Mouse (Mus musculus): ENCODE data around the gene Vangl1. TPM values are rescaled to one million over a fixed set of nuclear protein-coding genes. Genes with fewer than 3 reads are reported as not detected.

Vangl1 gene
- polyA plus RNA-seq, 1 experiment from 2014 or later: 22.8 TPM

- H3K27me3 ChIP-seq (ENCODE audit: insufficient read depth, low read length): no peaks in the 10 kb centered on the region
- H3K27ac ChIP-seq (ENCODE audit: low read depth): no peak overlapping the region
- ATAC-seq (no peak), DNase-seq (no peak)
- H3K4me1 ChIP-seq (ENCODE audit: insufficient read depth): no peaks in the 10 kb centered on the region
- 67% methylated on average over 8 of the region's 8 CpGs for WGBS (ENCODE audit: insufficient replicate concordance)
- H3K4me3 ChIP-seq (ENCODE audit: low read depth, low read length): no peak overlapping the region
- TF ChIP-seq EP300 (IDR thresholded peaks at IDR 0.05; ENCODE audit: low read depth): no peak
- no peak for TF ChIP-seq CTCF (IDR thresholded peaks at IDR 0.05; ENCODE audit: low read depth)
- no peaks in the 10 kb centered on the region for H3K36me3 ChIP-seq (replicated peaks; ENCODE audit: insufficient read depth, low read length)
- H3K9me3 ChIP-seq (ENCODE audit: low read length): no peaks in the 10 kb centered on the region
- H3K4me2 ChIP-seq (ENCODE audit: low read depth, low read length): no peak overlapping the region
- H3K9ac ChIP-seq (replicated peaks): no peak overlapping the region
These were observed 30.2 kb downstream of the Vangl1 start for GRCm38 (mm10) chr3:102174118-102174865.

GRCm38 (mm10) chr3:102169197-102169905 lies 35.1 kb downstream of the Vangl1 start:
- Histone ChIP-seq H3K4me2 (ENCODE audit: low read depth, low read length) (no peak overlapping the region), H3K27ac (ENCODE audit: low read depth) (no peak overlapping the region), H3K36me3 (replicated peaks; ENCODE audit: insufficient read depth, low read length) (no peaks in the 10 kb centered on the region), H3K4me3 (ENCODE audit: low read depth, low read length) (no peak overlapping the region), H3K9me3 (ENCODE audit: low read length) (no peaks in the 10 kb centered on the region), H3K4me1 (ENCODE audit: insufficient read depth) (peaks cover 12% of the 10 kb centered on the region), H3K9ac (replicated peaks) (no peak overlapping the region), H3K27me3 (ENCODE audit: insufficient read depth, low read length) (no peaks in the 10 kb centered on the region)
- DNase-seq (peak; percentile 67), ATAC-seq (no peak)
- WGBS (ENCODE audit: insufficient replicate concordance): 76% methylated on average over 13 of the region's 13 CpGs
- TF ChIP-seq EP300 (IDR thresholded peaks at IDR 0.05; ENCODE audit: low read depth) (no peak), CTCF (IDR thresholded peaks at IDR 0.05; ENCODE audit: low read depth) (no peak)

- Histone ChIP-seq H3K4me1 (ENCODE audit: insufficient read depth) (peaks cover 12% of the 10 kb centered on the region), H3K9ac (replicated peaks) (0 out of 2 replicates have a peak overlapping the region, but pooled peaks have one; percentile 26), H3K9me3 (ENCODE audit: low read length) (no peaks in the 10 kb centered on the region), H3K4me3 (ENCODE audit: low read depth, low read length) (no peak overlapping the region), H3K36me3 (replicated peaks; ENCODE audit: insufficient read depth, low read length) (peaks cover 9% of the 10 kb centered on the region), H3K27me3 (ENCODE audit: insufficient read depth, low read length) (no peaks in the 10 kb centered on the region), H3K27ac (ENCODE audit: low read depth) (peak overlapping the region; percentile 36; the same call in 1 of the 2 replicates), H3K4me2 (ENCODE audit: low read depth, low read length) (0 out of 2 replicates have a peak overlapping the region, but pooled peaks have one; percentile 2)
- WGBS (ENCODE audit: insufficient replicate concordance): 28% methylated on average over 10 of the region's 10 CpGs
- TF ChIP-seq EP300 (IDR thresholded peaks at IDR 0.05; ENCODE audit: low read depth) (peak; percentile 28; the same call in 1 of the 2 replicates), CTCF (IDR thresholded peaks at IDR 0.05; ENCODE audit: low read depth) (no peak)
- ATAC-seq (no peak), DNase-seq (no peak)
These were observed 36.8 kb downstream of the Vangl1 start for GRCm38 (mm10) chr3:102167555-102168210.

- Histone ChIP-seq H3K4me1 (ENCODE audit: insufficient read depth) (peaks cover 12% of the 10 kb centered on the region), H3K36me3 (replicated peaks; ENCODE audit: insufficient read depth, low read length) (peaks cover 12% of the 10 kb centered on the region), H3K4me3 (ENCODE audit: low read depth, low read length) (no peak overlapping the region), H3K27me3 (ENCODE audit: insufficient read depth, low read length) (no peaks in the 10 kb centered on the region), H3K27ac (ENCODE audit: low read depth) (peak overlapping the region; percentile 93), H3K9ac (replicated peaks) (no peak overlapping the region; the same call in 1 of the 2 replicates), H3K4me2 (ENCODE audit: low read depth, low read length) (0 out of 2 replicates have a peak overlapping the region, but pooled peaks have one; percentile 65), H3K9me3 (ENCODE audit: low read length) (no peaks in the 10 kb centered on the region)
- TF ChIP-seq CTCF (IDR thresholded peaks at IDR 0.05; ENCODE audit: low read depth): no peak
- TF ChIP-seq EP300 (IDR thresholded peaks at IDR 0.05; ENCODE audit: low read depth): no peak
- 88% methylated on average over 8 of the region's 8 CpGs for WGBS (ENCODE audit: insufficient replicate concordance)
- DNase-seq (no peak), ATAC-seq (no peak)
These were observed 37.7 kb downstream of the Vangl1 start for GRCm38 (mm10) chr3:102166794-102167193.

GRCm38 (mm10) chr3:102166287-102166620 lies 38.2 kb downstream of the Vangl1 start:
- H3K4me2 ChIP-seq (ENCODE audit: low read depth, low read length): peak overlapping the region; percentile 65
- WGBS (ENCODE audit: insufficient replicate concordance): 51% methylated on average over 4 of the region's 4 CpGs
- H3K4me3 ChIP-seq (ENCODE audit: low read depth, low read length): peak overlapping the region; percentile 7; the same call in 1 of the 2 replicates

More at GRCm38 (mm10) chr3:102166287-102166620, 38.2 kb downstream of the Vangl1 start:
- Histone ChIP-seq H3K27me3 (ENCODE audit: insufficient read depth, low read length) (no peaks in the 10 kb centered on the region), H3K4me1 (ENCODE audit: insufficient read depth) (peaks cover 12% of the 10 kb centered on the region), H3K36me3 (replicated peaks; ENCODE audit: insufficient read depth, low read length) (peaks cover 16% of the 10 kb centered on the region), H3K9ac (replicated peaks) (no peak overlapping the region; the same call in 1 of the 2 replicates), H3K27ac (ENCODE audit: low read depth) (peak overlapping the region; percentile 93), H3K9me3 (ENCODE audit: low read length) (no peaks in the 10 kb centered on the region)
- ATAC-seq (peak; percentile 50), DNase-seq (no peak)
- no peak for TF ChIP-seq EP300 (IDR thresholded peaks at IDR 0.05; ENCODE audit: low read depth)
- TF ChIP-seq CTCF (IDR thresholded peaks at IDR 0.05; ENCODE audit: low read depth): no peak

Measured in liver, postnatal 0 days (tissue).